Mouse (Mus musculus): ENCODE data around the gene Lrrc8d. TPM values are rescaled to one million over a fixed set of nuclear protein-coding genes. Genes with fewer than 3 reads are reported as not detected.

Lrrc8d gene
- polyA plus RNA-seq, 1 experiment from 2014 or later = 19.2 TPM

GRCm38 (mm10) chr5:105778723-105779122 is 79.0 kb downstream of the Lrrc8d start:
- ATAC-seq (replicated peaks; ENCODE audit: low FRiP score, low TSS enrichment, low read depth) (no peak), DNase-seq (ENCODE audit: low spot score) (no peak)
- Histone ChIP-seq H3K27me3 (replicated peaks; ENCODE audit: control insufficient read depth, insufficient read depth, low read length) (no peaks in the 10 kb centered on the region), H3K4me3 (ENCODE audit: low read depth, low read length) (no peak overlapping the region), H3K36me3 (ENCODE audit: control insufficient read depth, insufficient read depth, low read length) (no peaks in the 10 kb centered on the region), H3K27ac (ENCODE audit: low read depth) (no peak overlapping the region), H3K4me1 (replicated peaks; ENCODE audit: control insufficient read depth, insufficient read depth, low read length) (no peaks in the 10 kb centered on the region), H3K9me3 (ENCODE audit: control insufficient read depth, low read length) (no peaks in the 10 kb centered on the region), H3K9ac (ENCODE audit: low read length) (no peak overlapping the region), H3K4me2 (ENCODE audit: low read length) (no peak overlapping the region)
- WGBS = 65% methylated on average over 3 of the region's 3 CpGs

- H3K27me3 ChIP-seq (replicated peaks; ENCODE audit: control insufficient read depth, insufficient read depth, low read length) = no peaks in the 10 kb centered on the region
- H3K27ac ChIP-seq (ENCODE audit: low read depth) = no peak overlapping the region
- no peaks in the 10 kb centered on the region for H3K36me3 ChIP-seq (ENCODE audit: control insufficient read depth, insufficient read depth, low read length)
- H3K4me2 ChIP-seq (ENCODE audit: low read length) = no peak overlapping the region
- H3K4me1 ChIP-seq (replicated peaks; ENCODE audit: control insufficient read depth, insufficient read depth, low read length) = no peaks in the 10 kb centered on the region
- H3K4me3 ChIP-seq (ENCODE audit: low read depth, low read length) = no peak overlapping the region
- ATAC-seq (replicated peaks; ENCODE audit: low FRiP score, low TSS enrichment, low read depth) (no peak), DNase-seq (ENCODE audit: low spot score) (no peak)
- no peak overlapping the region for H3K9ac ChIP-seq (ENCODE audit: low read length)
- H3K9me3 ChIP-seq (ENCODE audit: control insufficient read depth, low read length) = no peaks in the 10 kb centered on the region
- WGBS = 78% methylated on average over 5 of the region's 5 CpGs
Measured at GRCm38 (mm10) chr5:105779331-105779730, 79.6 kb downstream of the Lrrc8d start.

- Histone ChIP-seq H3K9ac (ENCODE audit: low read length) (no peak overlapping the region), H3K27me3 (replicated peaks; ENCODE audit: control insufficient read depth, insufficient read depth, low read length) (no peaks in the 10 kb centered on the region), H3K36me3 (ENCODE audit: control insufficient read depth, insufficient read depth, low read length) (no peaks in the 10 kb centered on the region), H3K4me2 (ENCODE audit: low read length) (no peak overlapping the region), H3K4me1 (replicated peaks; ENCODE audit: control insufficient read depth, insufficient read depth, low read length) (peaks cover 10% of the 10 kb centered on the region; the same call in 1 of the 2 replicates), H3K4me3 (ENCODE audit: low read depth, low read length) (no peak overlapping the region), H3K9me3 (ENCODE audit: control insufficient read depth, low read length) (no peaks in the 10 kb centered on the region), H3K27ac (ENCODE audit: low read depth) (no peak overlapping the region)
- DNase-seq (ENCODE audit: low spot score) (no peak), ATAC-seq (replicated peaks; ENCODE audit: low FRiP score, low TSS enrichment, low read depth) (no peak)
- 95% methylated on average over 13 of the region's 13 CpGs for WGBS
Measured at GRCm38 (mm10) chr5:105783848-105784247, 84.1 kb downstream of the Lrrc8d start.

- H3K27ac ChIP-seq (ENCODE audit: low read depth) = no peak overlapping the region
- H3K36me3 ChIP-seq (ENCODE audit: control insufficient read depth, insufficient read depth, low read length) = no peaks in the 10 kb centered on the region
- peaks cover 13% of the 10 kb centered on the region; the same call in 1 of the 2 replicates for H3K4me1 ChIP-seq (replicated peaks; ENCODE audit: control insufficient read depth, insufficient read depth, low read length)
- no peaks in the 10 kb centered on the region for H3K27me3 ChIP-seq (replicated peaks; ENCODE audit: control insufficient read depth, insufficient read depth, low read length)
- no peak for ATAC-seq (replicated peaks; ENCODE audit: low FRiP score, low TSS enrichment, low read depth)
- no peak for DNase-seq (ENCODE audit: low spot score)
- no peak overlapping the region for H3K4me3 ChIP-seq (ENCODE audit: low read depth, low read length)
- H3K9ac ChIP-seq (ENCODE audit: low read length) = no peak overlapping the region
- WGBS = 75% methylated on average over 10 of the region's 10 CpGs
- H3K4me2 ChIP-seq (ENCODE audit: low read length) = no peak overlapping the region
- H3K9me3 ChIP-seq (ENCODE audit: control insufficient read depth, low read length) = no peaks in the 10 kb centered on the region
Measured at GRCm38 (mm10) chr5:105784724-105785123, 85.0 kb downstream of the Lrrc8d start.

- no peak for ATAC-seq (replicated peaks; ENCODE audit: low FRiP score, low TSS enrichment, low read depth)
- 58% methylated on average over 10 of the region's 10 CpGs for WGBS
Measured at GRCm38 (mm10) chr5:105787577-105787976, 87.8 kb downstream of the Lrrc8d start.

GRCm38 (mm10) chr5:105789801-105790200 is 90.0 kb downstream of the Lrrc8d start:
- no peaks in the 10 kb centered on the region for H3K27me3 ChIP-seq (replicated peaks; ENCODE audit: control insufficient read depth, insufficient read depth, low read length)
- WGBS = 49% methylated on average over 5 of the region's 5 CpGs
- H3K4me3 ChIP-seq (ENCODE audit: low read depth, low read length) = no peak overlapping the region
- no peaks in the 10 kb centered on the region for H3K9me3 ChIP-seq (ENCODE audit: control insufficient read depth, low read length)
- no peak for ATAC-seq (replicated peaks; ENCODE audit: low FRiP score, low TSS enrichment, low read depth)
- no peaks in the 10 kb centered on the region for H3K36me3 ChIP-seq (ENCODE audit: control insufficient read depth, insufficient read depth, low read length)
- H3K4me2 ChIP-seq (ENCODE audit: low read length) = no peak overlapping the region
- no peak overlapping the region for H3K9ac ChIP-seq (ENCODE audit: low read length)
- no peak for DNase-seq (ENCODE audit: low spot score)
- no peak overlapping the region for H3K27ac ChIP-seq (ENCODE audit: low read depth)
- peaks cover 41% of the 10 kb centered on the region for H3K4me1 ChIP-seq (replicated peaks; ENCODE audit: control insufficient read depth, insufficient read depth, low read length)

More at GRCm38 (mm10) chr5:105787577-105787976, 87.8 kb downstream of the Lrrc8d start:
- Histone ChIP-seq H3K27me3 (replicated peaks; ENCODE audit: control insufficient read depth, insufficient read depth, low read length) (no peaks in the 10 kb centered on the region), H3K4me3 (ENCODE audit: low read depth, low read length) (no peak overlapping the region), H3K4me1 (replicated peaks; ENCODE audit: control insufficient read depth, insufficient read depth, low read length) (peaks cover 29% of the 10 kb centered on the region), H3K9me3 (ENCODE audit: control insufficient read depth, low read length) (no peaks in the 10 kb centered on the region), H3K36me3 (ENCODE audit: control insufficient read depth, insufficient read depth, low read length) (no peaks in the 10 kb centered on the region), H3K27ac (ENCODE audit: low read depth) (0 out of 2 replicates have a peak overlapping the region, but pooled peaks have one; percentile 5), H3K4me2 (ENCODE audit: low read length) (no peak overlapping the region), H3K9ac (ENCODE audit: low read length) (no peak overlapping the region)
- DNase-seq (ENCODE audit: low spot score) = no peak

- peaks cover 36% of the 10 kb centered on the region for H3K4me1 ChIP-seq (replicated peaks; ENCODE audit: control insufficient read depth, insufficient read depth, low read length)
- H3K27ac ChIP-seq (ENCODE audit: low read depth) = peak overlapping the region; percentile 17; the same call in 1 of the 2 replicates
- peak; percentile 78 for DNase-seq (ENCODE audit: low spot score)
Measured at GRCm38 (mm10) chr5:105792331-105792801, 92.6 kb downstream of the Lrrc8d start.

GRCm38 (mm10) chr5:105792853-105793547 is 93.2 kb downstream of the Lrrc8d start:
- Histone ChIP-seq H3K9me3 (ENCODE audit: control insufficient read depth, low read length) (no peaks in the 10 kb centered on the region), H3K4me3 (ENCODE audit: low read depth, low read length) (no peak overlapping the region), H3K4me2 (ENCODE audit: low read length) (peak overlapping the region; percentile 40), H3K36me3 (ENCODE audit: control insufficient read depth, insufficient read depth, low read length) (no peaks in the 10 kb centered on the region), H3K4me1 (replicated peaks; ENCODE audit: control insufficient read depth, insufficient read depth, low read length) (peaks cover 31% of the 10 kb centered on the region), H3K27me3 (replicated peaks; ENCODE audit: control insufficient read depth, insufficient read depth, low read length) (no peaks in the 10 kb centered on the region), H3K27ac (ENCODE audit: low read depth) (peak overlapping the region; percentile 17; the same call in 1 of the 2 replicates), H3K9ac (ENCODE audit: low read length) (no peak overlapping the region)
- ATAC-seq (replicated peaks; ENCODE audit: low FRiP score, low TSS enrichment, low read depth) = peak; percentile 60
- WGBS = 32% methylated on average over 13 of the region's 13 CpGs
- DNase-seq (ENCODE audit: low spot score) = no peak

More at GRCm38 (mm10) chr5:105792331-105792801, 92.6 kb downstream of the Lrrc8d start:
- H3K4me2 ChIP-seq (ENCODE audit: low read length) = peak overlapping the region; percentile 40
- H3K9me3 ChIP-seq (ENCODE audit: control insufficient read depth, low read length) = no peaks in the 10 kb centered on the region
- no peaks in the 10 kb centered on the region for H3K36me3 ChIP-seq (ENCODE audit: control insufficient read depth, insufficient read depth, low read length)
- H3K27me3 ChIP-seq (replicated peaks; ENCODE audit: control insufficient read depth, insufficient read depth, low read length) = no peaks in the 10 kb centered on the region
- no peak overlapping the region for H3K4me3 ChIP-seq (ENCODE audit: low read depth, low read length)
- ATAC-seq (replicated peaks; ENCODE audit: low FRiP score, low TSS enrichment, low read depth) = peak; percentile 51; the same call in 1 of the 2 replicates
- no peak overlapping the region for H3K9ac ChIP-seq (ENCODE audit: low read length)
- 21% methylated on average over 8 of the region's 8 CpGs for WGBS

GRCm38 (mm10) chr5:105793548-105793940 is 93.8 kb downstream of the Lrrc8d start:
- H3K4me3 ChIP-seq (ENCODE audit: low read depth, low read length) = no peak overlapping the region
- H3K27me3 ChIP-seq (replicated peaks; ENCODE audit: control insufficient read depth, insufficient read depth, low read length) = no peaks in the 10 kb centered on the region
- no peaks in the 10 kb centered on the region for H3K36me3 ChIP-seq (ENCODE audit: control insufficient read depth, insufficient read depth, low read length)
- ATAC-seq (replicated peaks; ENCODE audit: low FRiP score, low TSS enrichment, low read depth) (no peak), DNase-seq (ENCODE audit: low spot score) (no peak)
- H3K9ac ChIP-seq (ENCODE audit: low read length) = no peak overlapping the region
- WGBS = 69% methylated on average over 5 of the region's 5 CpGs
- peaks cover 31% of the 10 kb centered on the region for H3K4me1 ChIP-seq (replicated peaks; ENCODE audit: control insufficient read depth, insufficient read depth, low read length)
- H3K4me2 ChIP-seq (ENCODE audit: low read length) = no peak overlapping the region
- no peak overlapping the region for H3K27ac ChIP-seq (ENCODE audit: low read depth)
- H3K9me3 ChIP-seq (ENCODE audit: control insufficient read depth, low read length) = no peaks in the 10 kb centered on the region
